Mouse (Mus musculus): Measurements from ENCODE around the gene Rps19. TPM values are rescaled to one million over a fixed set of nuclear protein-coding genes. Genes with fewer than 3 reads are reported as not detected.
"Not testable (repeated sequence)": the region's sequence is repeated elsewhere in the genome, so short reads cannot be mapped to it uniquely, and the experiment has no call there.

Rps19 gene
- 1,467 and 1,476 TPM in 2 replicates for polyA plus RNA-seq (2016; fragmentation: Nextera tagmentation; extraction: Ambion mirVana)

DNA sequence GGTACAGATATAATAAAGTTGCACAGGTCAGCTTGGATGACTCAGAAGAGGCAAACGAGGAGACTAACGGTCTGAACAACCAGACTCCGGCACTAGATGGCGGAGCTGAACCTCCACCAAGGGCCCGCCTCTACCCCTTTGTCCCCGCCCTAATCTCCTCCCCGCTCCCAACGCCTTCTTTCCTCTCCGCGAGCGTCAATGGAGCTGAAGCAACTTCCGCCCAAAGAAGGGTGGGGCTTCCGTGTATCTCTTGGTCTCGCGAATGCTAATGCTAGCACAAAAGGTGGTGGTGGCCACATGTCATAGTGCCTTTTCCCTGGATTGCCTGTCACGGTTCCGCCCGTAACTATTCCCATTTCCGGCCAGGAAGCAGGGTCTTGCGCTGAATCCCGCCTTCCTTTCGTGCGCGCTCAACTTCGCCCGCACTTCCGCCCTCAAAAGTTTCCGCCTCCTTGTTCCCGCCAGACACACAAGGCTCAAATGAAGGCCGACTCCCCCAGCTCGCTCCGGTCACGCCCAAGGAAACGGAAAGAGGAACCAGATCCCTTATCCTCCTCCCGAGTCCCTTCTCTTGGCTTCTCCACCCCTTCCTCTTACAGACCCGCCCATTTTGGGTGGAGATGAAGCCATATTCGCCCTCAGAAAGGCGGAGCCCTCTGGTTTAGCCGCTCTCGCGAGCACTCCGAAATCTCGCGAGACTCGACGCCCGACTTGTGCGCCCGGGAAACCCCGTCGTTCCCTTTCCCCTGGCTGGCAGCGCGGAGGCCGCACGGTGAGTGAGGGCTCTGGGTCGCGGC is at the start of gene Rps19:
Gene Rps19, plus strand, starts transcription at position 476 of the 797 bp plus-strand sequence.
- ATAC-seq (ENCODE audit: low FRiP score, low read depth), result peak; percentile 92
- Histone ChIP-seq H3K4me2 (replicated peaks) (peak within 1 kb of the TSS; percentile 84), H3K9me3 (no peaks in the 10 kb centered on the region), H3K4me1 (peaks cover 30% of the 10 kb centered on the region), H3K27ac (replicated peaks) (peak within 1 kb of the TSS; percentile 88), H3K27me3 (no peaks in the 10 kb centered on the region), H3K9ac (replicated peaks) (peak within 1 kb of the TSS; percentile 99), H3K36me3 (peaks cover 34% of the 10 kb centered on the region), H3K4me3 (peak within 1 kb of the TSS; percentile 89)
- under 1% methylated on average over 57 of the region's 57 CpGs for WGBS

DNA sequence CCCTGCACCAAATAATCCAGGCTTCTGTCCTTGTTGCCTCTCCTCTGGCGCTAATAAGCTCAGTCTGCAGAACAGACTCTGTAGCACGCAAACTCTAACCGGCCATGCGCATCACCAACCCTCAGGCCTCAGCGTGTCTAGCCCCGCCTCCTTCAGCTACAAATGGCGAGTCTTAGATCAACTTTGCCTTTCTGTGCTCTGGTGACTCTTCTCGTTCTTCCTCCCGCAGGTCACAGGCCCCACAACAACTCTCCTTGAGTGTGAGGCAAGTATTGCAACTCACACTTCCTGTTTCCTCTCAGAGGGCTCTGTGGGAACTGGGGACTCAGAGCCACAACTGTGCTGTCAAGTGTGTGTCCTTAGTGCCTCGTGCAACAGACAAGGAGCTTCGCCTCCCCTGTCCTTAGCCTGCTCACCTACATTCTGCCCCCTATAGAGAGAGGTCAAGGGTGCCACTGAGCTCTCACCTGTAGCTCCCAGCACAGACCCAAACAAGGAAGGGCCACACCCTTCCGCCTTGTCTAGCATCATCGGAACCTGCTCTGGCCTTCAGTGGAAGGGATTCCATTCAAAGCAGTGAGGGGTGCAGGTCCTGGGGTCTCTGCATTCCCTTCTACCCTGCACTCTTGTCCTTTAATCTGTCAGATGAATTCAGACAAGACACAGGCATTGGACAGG is 45.3 kb upstream of the Rps19 start:
- not testable (repeated sequence) for H3K36me3 ChIP-seq; H3K4me3 ChIP-seq; ATAC-seq (ENCODE audit: low FRiP score, low read depth); H3K4me1 ChIP-seq; H3K9ac ChIP-seq (replicated peaks); H3K9me3 ChIP-seq; H3K27me3 ChIP-seq; H3K4me2 ChIP-seq (replicated peaks); H3K27ac ChIP-seq (replicated peaks)
- 63% methylated on average over 13 of the region's 13 CpGs for WGBS

DNA sequence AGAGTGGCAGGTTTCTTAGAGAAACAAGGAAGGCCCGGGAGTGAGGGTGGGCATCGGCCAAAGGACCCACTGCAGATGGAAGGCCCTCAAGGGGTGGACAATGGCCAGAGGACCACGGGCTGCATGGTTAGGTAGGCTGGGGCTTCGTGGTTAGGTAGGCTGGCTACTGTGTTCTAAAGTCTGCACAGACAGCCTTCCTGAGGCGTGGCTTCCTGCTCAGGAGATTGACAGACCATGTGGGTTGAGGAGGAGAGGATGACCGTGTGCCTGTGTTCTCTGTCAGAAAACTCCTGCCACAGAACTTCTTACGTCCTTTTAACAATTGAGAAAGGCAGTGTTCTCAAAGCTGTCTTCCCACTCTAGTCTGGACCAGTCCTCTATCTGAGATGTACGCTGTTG is 44.8 kb upstream of the Rps19 start:
- Histone ChIP-seq H3K4me3 (no peak overlapping the region), H3K4me1 (no peaks in the 10 kb centered on the region), H3K4me2 (replicated peaks) (no peak overlapping the region), H3K27me3 (no peaks in the 10 kb centered on the region), H3K36me3 (no peaks in the 10 kb centered on the region), H3K9me3 (no peaks in the 10 kb centered on the region), H3K9ac (replicated peaks) (no peak overlapping the region), H3K27ac (replicated peaks) (no peak overlapping the region)
- 81% methylated on average over 8 of the region's 8 CpGs for WGBS
- no peak for ATAC-seq (ENCODE audit: low FRiP score, low read depth)

DNA sequence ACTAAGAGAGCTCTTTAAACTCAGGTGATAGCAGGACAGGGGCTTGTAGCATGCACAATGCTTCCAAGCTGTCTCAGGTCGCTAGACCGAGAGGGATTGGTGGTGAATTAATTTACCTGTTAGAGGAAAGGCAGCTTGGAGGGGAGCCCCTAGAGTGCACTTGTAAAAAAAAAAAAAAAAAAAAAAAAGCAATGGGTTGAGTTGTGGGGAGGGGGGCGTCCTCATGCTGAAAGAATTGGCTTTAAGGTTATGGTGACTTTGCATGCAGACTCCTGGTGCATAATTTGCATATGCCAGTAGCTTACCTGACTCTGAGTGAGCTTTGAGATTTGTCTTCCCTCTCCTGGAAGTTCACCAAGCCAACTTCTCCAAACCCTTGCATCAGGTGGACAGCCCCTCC is 43.8 kb upstream of the Rps19 start:
- ATAC-seq (ENCODE audit: low FRiP score, low read depth), result no peak
- Histone ChIP-seq H3K27ac (replicated peaks) (no peak overlapping the region), H3K27me3 (no peaks in the 10 kb centered on the region), H3K9me3 (no peaks in the 10 kb centered on the region), H3K4me1 (no peaks in the 10 kb centered on the region), H3K4me2 (replicated peaks) (no peak overlapping the region), H3K9ac (replicated peaks) (no peak overlapping the region), H3K4me3 (no peak overlapping the region), H3K36me3 (no peaks in the 10 kb centered on the region)
- WGBS, result 53% methylated on average over 3 of the region's 3 CpGs

DNA sequence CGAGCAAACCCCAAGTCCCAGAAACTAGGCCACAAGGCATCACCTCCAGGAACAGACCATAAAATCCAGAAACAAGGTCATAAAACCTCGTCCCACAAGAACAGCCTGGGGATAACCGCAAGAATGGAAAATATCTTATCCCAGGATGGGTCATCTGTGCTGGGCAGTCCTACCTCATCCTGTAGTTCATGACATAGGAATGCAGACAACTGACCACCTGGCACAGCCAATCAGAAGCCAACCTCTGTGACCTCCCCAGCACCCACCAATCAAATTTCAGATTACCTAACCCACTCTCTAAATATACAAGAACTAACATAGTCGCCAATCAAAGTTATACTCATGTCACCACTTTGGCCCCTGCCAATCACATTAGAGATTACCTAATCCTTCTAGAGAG is 43.2 kb upstream of the Rps19 start:
- 81% methylated on average over 4 of the region's 4 CpGs for WGBS
- Histone ChIP-seq H3K27me3 (no peaks in the 10 kb centered on the region), H3K36me3 (no peaks in the 10 kb centered on the region), H3K9me3 (no peaks in the 10 kb centered on the region), H3K4me3 (no peak overlapping the region), H3K9ac (replicated peaks) (no peak overlapping the region), H3K4me1 (peaks cover 4% of the 10 kb centered on the region; the same call in 1 of the 2 replicates), H3K27ac (replicated peaks) (no peak overlapping the region), H3K4me2 (replicated peaks) (no peak overlapping the region)
- ATAC-seq (ENCODE audit: low FRiP score, low read depth), result no peak

DNA sequence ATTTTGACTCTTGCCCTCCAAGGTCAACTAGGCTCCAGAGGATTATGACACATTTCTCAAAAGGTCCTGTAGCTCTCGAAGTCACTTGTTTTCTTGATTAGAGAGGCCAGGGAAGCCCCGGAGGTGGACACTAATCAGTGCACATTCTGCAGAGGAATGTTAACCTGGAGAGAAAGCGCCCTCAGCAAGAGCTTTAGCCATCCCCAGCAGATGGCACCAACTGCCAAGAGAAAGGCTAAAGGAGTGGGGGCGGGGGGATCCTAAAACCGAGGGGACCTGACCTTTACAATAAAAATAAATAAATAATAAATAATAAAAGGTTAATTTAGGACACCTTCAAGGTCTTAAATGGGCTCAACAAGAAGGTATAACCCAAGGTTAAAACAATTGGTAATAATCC is 40.0 kb upstream of the Rps19 start:
- WGBS, result 45% methylated on average over 5 of the region's 5 CpGs
- Histone ChIP-seq H3K4me1 (peaks cover 4% of the 10 kb centered on the region; the same call in 1 of the 2 replicates), H3K27me3 (no peaks in the 10 kb centered on the region), H3K4me2 (replicated peaks) (no peak overlapping the region), H3K9me3 (no peaks in the 10 kb centered on the region), H3K4me3 (no peak overlapping the region), H3K9ac (replicated peaks) (no peak overlapping the region), H3K27ac (replicated peaks) (no peak overlapping the region), H3K36me3 (no peaks in the 10 kb centered on the region)
- no peak for ATAC-seq (ENCODE audit: low FRiP score, low read depth)

DNA sequence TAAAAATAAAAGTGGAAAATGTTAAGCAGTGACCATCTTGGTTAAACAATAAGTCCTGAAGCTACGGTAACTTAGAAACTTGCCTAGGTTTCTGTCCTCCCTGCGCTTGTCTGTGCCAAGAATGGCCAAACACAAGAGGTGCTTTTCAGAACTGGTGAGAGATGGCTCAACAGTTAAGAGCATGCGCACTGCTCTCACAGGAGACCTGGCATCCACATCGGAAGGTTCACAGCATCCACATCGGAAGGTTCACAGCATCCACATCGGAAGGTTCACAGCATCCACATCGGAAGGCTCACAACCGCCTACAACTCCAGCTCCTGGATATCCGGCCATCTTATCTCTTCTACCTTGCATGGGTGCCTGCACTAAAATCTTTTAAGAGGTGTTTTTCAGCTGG is 39.0 kb upstream of the Rps19 start:
- peaks cover 4% of the 10 kb centered on the region; the same call in 1 of the 2 replicates for H3K4me1 ChIP-seq
- H3K4me3 ChIP-seq, result no peak overlapping the region
- no peaks in the 10 kb centered on the region for H3K27me3 ChIP-seq
- no peak overlapping the region for H3K27ac ChIP-seq (replicated peaks)
- H3K9ac ChIP-seq (replicated peaks), result no peak overlapping the region
- H3K9me3 ChIP-seq, result no peaks in the 10 kb centered on the region
- no peaks in the 10 kb centered on the region for H3K36me3 ChIP-seq
- no peak overlapping the region for H3K4me2 ChIP-seq (replicated peaks)
- WGBS, result 81% methylated on average over 9 of the region's 9 CpGs
- no peak for ATAC-seq (ENCODE audit: low FRiP score, low read depth)

DNA sequence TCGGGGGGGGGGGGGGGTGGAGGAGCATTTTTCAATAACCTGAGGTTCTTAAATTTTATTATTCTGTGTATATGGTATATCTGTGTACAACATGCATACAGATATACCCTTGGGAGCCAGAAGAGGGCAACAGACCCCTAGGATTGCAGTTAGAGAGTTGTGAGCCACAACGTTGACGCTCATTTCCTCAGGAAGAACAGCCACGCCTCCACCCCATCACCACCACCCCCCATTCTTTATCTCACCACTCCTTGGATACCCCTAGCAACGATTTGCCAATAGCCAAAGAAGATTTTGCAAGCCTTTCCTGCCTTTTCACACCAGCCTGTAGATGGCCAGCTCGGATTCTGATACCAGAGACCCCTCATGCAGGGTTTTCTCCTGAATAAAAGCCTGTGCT is 38.5 kb upstream of the Rps19 start:
- Histone ChIP-seq H3K27ac (replicated peaks) (no peak overlapping the region), H3K36me3 (no peaks in the 10 kb centered on the region), H3K27me3 (no peaks in the 10 kb centered on the region), H3K4me3 (no peak overlapping the region), H3K9ac (replicated peaks) (no peak overlapping the region), H3K4me2 (replicated peaks) (no peak overlapping the region), H3K9me3 (no peaks in the 10 kb centered on the region), H3K4me1 (peaks cover 4% of the 10 kb centered on the region; the same call in 1 of the 2 replicates)
- WGBS, result 6% methylated on average over 6 of the region's 6 CpGs
- 0 out of 2 replicates have a peak, but pooled peaks have one; percentile 34 for ATAC-seq (ENCODE audit: low FRiP score, low read depth)

DNA sequence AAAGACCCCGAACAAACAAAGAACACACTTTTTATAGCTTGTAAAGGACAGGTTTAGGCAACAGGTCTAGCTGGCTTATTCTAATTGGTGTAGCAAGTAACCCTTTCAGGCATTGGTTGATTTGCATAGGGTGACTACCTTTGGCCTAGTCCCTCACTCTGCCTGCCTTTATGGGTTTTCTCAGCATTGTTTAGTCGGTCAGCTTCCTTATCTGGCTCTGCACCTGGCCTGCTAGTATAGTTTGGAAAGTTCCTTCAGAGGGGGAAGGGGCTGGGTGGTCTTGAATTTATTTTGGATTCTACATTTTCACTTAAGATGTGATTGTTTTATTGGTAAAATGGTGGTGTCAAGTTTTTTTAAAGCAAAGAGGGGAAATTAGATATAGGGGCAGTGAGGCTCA is 37.6 kb upstream of the Rps19 start:
- ATAC-seq (ENCODE audit: low FRiP score, low read depth); H3K4me1 ChIP-seq; H3K4me3 ChIP-seq; H3K36me3 ChIP-seq; H3K9me3 ChIP-seq; H3K27ac ChIP-seq (replicated peaks); H3K9ac ChIP-seq (replicated peaks); H3K4me2 ChIP-seq (replicated peaks); H3K27me3 ChIP-seq: not testable (repeated sequence)
- 52% methylated on average over 2 of the region's 2 CpGs for WGBS

DNA sequence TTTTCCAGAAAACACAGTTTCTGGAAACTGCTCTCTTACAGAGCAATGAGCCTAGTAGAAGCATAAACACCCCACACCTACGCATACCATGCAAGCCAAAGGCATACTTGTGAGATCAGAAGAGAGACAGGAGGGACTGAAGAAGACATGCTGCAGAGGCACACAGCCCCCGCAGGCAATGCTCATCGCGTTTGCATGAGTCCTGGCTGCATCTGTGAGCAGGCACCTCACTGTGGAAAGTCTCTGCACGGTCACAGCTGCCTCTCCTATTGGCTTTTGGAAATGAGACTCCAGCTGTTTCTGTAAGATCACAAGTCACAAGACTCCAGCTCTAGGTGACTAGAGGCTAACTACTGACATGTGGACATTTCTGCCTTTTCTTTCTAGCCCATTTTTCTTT is 34.0 kb upstream of the Rps19 start:
- no peak overlapping the region for H3K9ac ChIP-seq (replicated peaks)
- H3K27me3 ChIP-seq, result no peaks in the 10 kb centered on the region
- H3K4me2 ChIP-seq (replicated peaks), result no peak overlapping the region
- no peaks in the 10 kb centered on the region for H3K36me3 ChIP-seq
- ATAC-seq (ENCODE audit: low FRiP score, low read depth), result no peak
- H3K4me1 ChIP-seq, result peaks cover 4% of the 10 kb centered on the region; the same call in 1 of the 2 replicates
- no peak overlapping the region for H3K27ac ChIP-seq (replicated peaks)
- no peaks in the 10 kb centered on the region for H3K9me3 ChIP-seq
- 20% methylated on average over 5 of the region's 5 CpGs for WGBS
- no peak overlapping the region for H3K4me3 ChIP-seq

DNA sequence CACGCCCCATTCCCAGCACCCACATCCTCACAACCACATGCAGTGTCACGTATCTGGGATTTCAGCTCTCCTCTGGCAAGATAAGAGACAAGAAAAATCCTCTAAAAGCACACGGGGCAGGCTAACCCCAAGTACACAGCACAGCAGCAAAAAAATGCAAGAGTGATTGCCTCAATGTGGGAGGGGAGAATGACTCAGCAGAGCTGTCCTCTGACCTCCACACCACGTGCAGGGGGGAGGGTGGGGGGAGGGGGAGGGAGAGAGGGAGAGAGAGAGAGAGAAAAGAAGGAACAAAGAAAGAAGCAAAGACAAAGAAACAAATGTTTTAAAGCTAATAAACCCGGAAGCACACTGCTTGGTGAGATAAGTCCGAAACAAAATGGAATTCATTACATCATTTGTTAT is 33.3 kb upstream of the Rps19 start:
- ATAC-seq (ENCODE audit: low FRiP score, low read depth), result 0 out of 2 replicates have a peak, but pooled peaks have one; percentile 27
- Histone ChIP-seq H3K27me3 (no peaks in the 10 kb centered on the region), H3K36me3 (no peaks in the 10 kb centered on the region), H3K9ac (replicated peaks) (no peak overlapping the region), H3K4me1 (peaks cover 1% of the 10 kb centered on the region; the same call in 1 of the 2 replicates), H3K27ac (replicated peaks) (no peak overlapping the region), H3K4me3 (no peak overlapping the region), H3K4me2 (replicated peaks) (no peak overlapping the region), H3K9me3 (no peaks in the 10 kb centered on the region)
- WGBS, result 40% methylated on average over 6 of the region's 6 CpGs

DNA sequence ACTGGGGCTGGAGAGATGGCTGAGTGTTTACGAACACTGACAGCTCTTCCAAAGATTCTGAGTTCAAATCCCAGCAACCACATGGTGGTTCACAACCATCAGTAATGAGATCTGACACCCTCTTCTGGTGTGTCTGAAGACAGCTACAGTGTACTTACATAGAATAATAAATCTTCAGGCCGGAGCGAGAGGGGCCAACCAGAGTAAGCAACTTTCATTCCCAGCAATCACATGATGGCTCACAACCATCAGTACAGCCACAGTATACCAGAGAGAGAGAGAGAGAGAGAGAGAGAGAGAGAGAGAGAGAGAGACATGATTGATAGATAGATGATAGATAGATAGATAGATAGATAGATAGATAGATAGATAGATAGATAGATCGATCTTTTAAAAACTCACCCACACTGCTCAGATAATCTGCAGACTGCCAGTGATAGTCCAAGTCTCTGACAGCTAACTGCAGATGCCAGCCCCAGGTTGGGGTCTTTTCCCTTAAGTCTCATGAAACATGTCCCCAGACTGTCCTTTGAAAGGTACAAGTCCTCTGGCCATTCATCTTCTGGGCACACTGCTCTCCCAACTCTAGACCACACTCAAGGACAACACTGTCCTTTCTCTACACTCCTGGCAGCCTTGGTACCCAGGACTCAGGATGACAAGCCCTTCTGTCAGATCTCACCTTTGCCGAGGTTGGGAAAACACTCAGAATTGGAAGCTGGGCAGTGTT is 32.4 kb upstream of the Rps19 start:
- Histone ChIP-seq H3K9ac (replicated peaks) (no peak overlapping the region), H3K27ac (replicated peaks) (no peak overlapping the region), H3K4me1 (0 out of 2 replicates have a peak, but pooled peaks cover 1% of the 10 kb centered on the region), H3K9me3 (no peaks in the 10 kb centered on the region), H3K4me2 (replicated peaks) (no peak overlapping the region), H3K27me3 (no peaks in the 10 kb centered on the region), H3K4me3 (no peak overlapping the region), H3K36me3 (no peaks in the 10 kb centered on the region)
- ATAC-seq (ENCODE audit: low FRiP score, low read depth), result no peak
- 89% methylated on average over 5 of the region's 5 CpGs for WGBS

All from midbrain, embryonic 12.5 days (tissue).